Mouse (Mus musculus) thymus, adult 2 months (tissue): ENCODE measurements around the gene Cdk10.

ENCODE experiments used
- CTCF ChIP-seq: fragments of 200-500 bp; IDR thresholded peaks from 2 replicates; pipeline ENCODE4 v1.5.1; 2012; ENCODE audit warnings: mild to moderate bottlenecking, control low read depth, low read length, moderate library complexity, borderline replicate concordance; ENCODE audit not compliant: control insufficient read depth, poor library complexity, insufficient read depth; ENCODE audit errors: extremely low read depth
- POLR2A ChIP-seq: fragments of 200-500 bp; IDR thresholded peaks from 2 replicates; pipeline ENCODE4 v1.6.1; 2012; ENCODE audit warnings: mild to moderate bottlenecking, low read length, control low read depth, moderate library complexity; ENCODE audit not compliant: control insufficient read depth, poor library complexity, insufficient read depth; ENCODE audit errors: extremely low read depth

GRCm38 (mm10) chr8:123254099-123254885, 29.6 kb downstream of the Cdk10 start, which contains the start of the genes Zfp276 and Vps9d1:
- TF ChIP-seq CTCF, result no peak
- TF ChIP-seq POLR2A, result peak; percentile 37; the same call in 1 of the 2 replicates
